Mouse (Mus musculus) fibroblast of lung, adult 2 months (primary cell): ENCODE data around the gene Bicral.
A peak's percentile ranks its signal among the peaks of the same experiment; 100 is the strongest.

Experiments
- DNase-seq: peaks from one replicate; pipeline ENCODE4 v3.0.0-alpha.2; 2011; ENCODE audit warnings: low read depth

Bicral gene

DNA sequence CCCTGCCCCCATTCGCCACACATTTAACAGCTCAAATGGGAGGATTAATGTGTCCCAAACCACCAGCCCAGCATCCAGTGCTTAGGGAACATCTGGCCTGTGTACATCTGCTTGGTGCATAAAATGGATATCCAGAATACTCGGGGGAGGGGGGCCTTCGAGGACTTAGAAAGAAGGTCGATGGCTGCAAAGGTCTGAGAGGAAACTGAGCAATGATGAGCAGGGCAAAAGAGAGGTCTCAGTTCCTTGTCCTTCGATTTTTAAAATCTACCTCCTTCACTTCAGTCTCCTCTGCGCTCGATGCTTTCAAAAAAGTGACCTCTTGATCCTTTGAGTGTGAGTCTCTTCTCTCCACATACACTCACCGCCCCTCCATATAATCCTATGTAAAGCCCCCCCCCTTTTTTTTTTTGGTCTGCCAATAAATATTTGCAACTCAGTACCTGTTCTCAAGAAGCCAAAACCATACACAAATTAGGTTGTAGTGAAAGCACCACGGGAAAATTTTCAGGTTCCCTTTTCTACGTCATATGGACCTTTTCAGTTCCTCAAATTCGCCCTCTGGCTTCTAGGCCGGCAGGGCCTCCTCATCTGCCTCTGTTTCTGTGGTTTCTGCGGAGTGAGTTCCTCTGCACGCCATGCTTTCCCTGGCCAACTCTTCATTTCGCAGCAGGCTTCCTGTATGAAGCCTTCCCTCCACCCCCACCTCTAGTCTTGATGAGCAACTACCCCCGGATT is 107.1 kb downstream of the Bicral start:
- DNase-seq: peak; percentile 40

DNA sequence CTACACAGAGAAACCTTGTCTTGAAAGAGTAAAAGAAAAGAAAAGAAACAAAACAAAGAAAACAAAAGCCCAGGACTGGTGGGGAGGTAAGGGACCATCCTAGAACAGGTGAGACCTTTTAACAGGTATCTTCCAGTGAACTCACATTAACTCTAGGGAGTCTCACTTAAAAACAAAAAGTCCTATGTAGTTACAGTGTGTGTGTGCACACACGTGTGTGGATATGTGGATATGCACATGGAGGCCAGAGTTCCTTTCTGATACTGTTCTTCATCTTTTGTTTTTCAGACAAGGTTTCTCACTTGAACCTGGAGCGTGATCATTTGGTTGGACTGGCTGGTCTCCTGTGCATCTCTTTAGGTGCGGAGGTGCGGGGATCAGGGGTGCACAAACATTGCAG is 107.7 kb downstream of the Bicral start:
- DNase-seq: no peak

DNA sequence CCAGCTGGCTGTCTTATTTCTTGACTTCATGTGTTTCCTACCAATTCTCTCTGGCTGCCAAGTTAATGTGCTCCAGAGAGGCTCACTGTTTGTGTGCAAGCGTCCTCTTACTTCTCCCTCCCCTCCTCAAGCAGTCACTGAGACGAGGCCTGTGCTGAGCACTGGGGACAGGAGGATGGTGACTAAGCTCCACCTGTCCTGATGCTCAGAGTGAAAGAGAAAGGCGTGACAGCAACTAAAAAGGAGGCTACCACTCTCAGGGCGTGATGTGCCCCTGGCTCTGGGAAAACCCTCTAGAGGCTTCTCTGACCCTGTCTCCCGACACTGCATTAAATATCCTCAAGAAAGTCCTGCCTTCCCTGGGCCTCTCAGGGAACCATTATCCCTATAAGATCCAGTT is 109.0 kb downstream of the Bicral start:
- no peak for DNase-seq
